Mouse (Mus musculus): ENCODE measurements around the gene Mgat3.

GRCm38 (mm10) chr15:80174598-80174875 lies 1.0 kb downstream of the Mgat3 start:
- TF ChIP-seq CTCF (IDR thresholded peaks at IDR 0.05; ENCODE audit: extremely low read depth, insufficient read depth, low read length) (no peak), POLR2A (IDR thresholded peaks at IDR 0.05; ENCODE audit: extremely low read depth, insufficient read depth, low read length) (no peak)

Measured in cortical plate, adult 2 months (tissue).